Mouse (Mus musculus): ENCODE measurements around the gene Gm1604a. TPM values are rescaled to one million over a fixed set of nuclear protein-coding genes. Genes with fewer than 3 reads are reported as not detected.
"Not testable (repeated sequence)": the region's sequence is repeated elsewhere in the genome, so short reads cannot be mapped to it uniquely, and the experiment has no call there.

The Gm1604a gene
- polyA plus RNA-seq, 1 experiment from 2014 or later, result not detected

- H3K4me3 ChIP-seq; H3K4me2 ChIP-seq; H3K9ac ChIP-seq; H3K27me3 ChIP-seq; ATAC-seq (replicated peaks; ENCODE audit: insufficient number of reproducible peaks, insufficient read depth, low FRiP score, low read depth); H3K36me3 ChIP-seq; H3K4me1 ChIP-seq (replicated peaks); H3K27ac ChIP-seq; H3K9me3 ChIP-seq (replicated peaks): not testable (repeated sequence)
- WGBS, result 75% methylated on average over 5 of the region's 6 CpGs
Observed at GRCm38 (mm10) chr17:7075519-7075918, 50.2 kb downstream of the Gm1604a start.

- H3K9ac ChIP-seq; H3K9me3 ChIP-seq (replicated peaks); H3K27ac ChIP-seq; H3K4me1 ChIP-seq (replicated peaks); H3K36me3 ChIP-seq; H3K4me2 ChIP-seq; H3K27me3 ChIP-seq; H3K4me3 ChIP-seq; ATAC-seq (replicated peaks; ENCODE audit: insufficient number of reproducible peaks, insufficient read depth, low FRiP score, low read depth): not testable (repeated sequence)
- 0% methylated on average over 1 of the region's 4 CpGs for WGBS
Observed at GRCm38 (mm10) chr17:7079558-7079957, 54.2 kb downstream of the Gm1604a start.

DNA sequence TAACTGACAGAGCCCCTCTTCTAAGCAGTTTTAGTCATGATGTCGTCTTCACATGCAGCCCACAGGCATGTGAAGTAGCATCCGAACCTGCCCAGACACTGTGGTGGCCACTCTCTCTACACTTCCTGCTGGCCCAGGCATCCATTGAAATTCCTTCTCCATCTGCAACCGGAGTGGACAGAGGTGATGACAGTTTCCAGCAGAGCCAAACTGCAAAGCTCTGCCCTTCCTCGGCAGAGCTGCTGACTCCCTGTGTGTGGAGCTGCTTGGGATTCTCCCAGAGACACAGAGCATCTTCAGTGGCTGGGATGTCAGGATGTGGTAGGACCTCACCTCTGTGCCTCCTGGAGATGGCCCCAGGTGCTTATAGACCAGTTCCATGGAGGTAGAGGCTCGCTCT, 59.2 kb downstream of the Gm1604a start:
- H3K36me3 ChIP-seq; H3K9me3 ChIP-seq (replicated peaks); H3K27me3 ChIP-seq; H3K4me1 ChIP-seq (replicated peaks); H3K27ac ChIP-seq; H3K9ac ChIP-seq; ATAC-seq (replicated peaks; ENCODE audit: insufficient number of reproducible peaks, insufficient read depth, low FRiP score, low read depth); H3K4me3 ChIP-seq; H3K4me2 ChIP-seq: not testable (repeated sequence)
- WGBS, result no CpG with 5 or more reads among the region's 5 CpGs

DNA sequence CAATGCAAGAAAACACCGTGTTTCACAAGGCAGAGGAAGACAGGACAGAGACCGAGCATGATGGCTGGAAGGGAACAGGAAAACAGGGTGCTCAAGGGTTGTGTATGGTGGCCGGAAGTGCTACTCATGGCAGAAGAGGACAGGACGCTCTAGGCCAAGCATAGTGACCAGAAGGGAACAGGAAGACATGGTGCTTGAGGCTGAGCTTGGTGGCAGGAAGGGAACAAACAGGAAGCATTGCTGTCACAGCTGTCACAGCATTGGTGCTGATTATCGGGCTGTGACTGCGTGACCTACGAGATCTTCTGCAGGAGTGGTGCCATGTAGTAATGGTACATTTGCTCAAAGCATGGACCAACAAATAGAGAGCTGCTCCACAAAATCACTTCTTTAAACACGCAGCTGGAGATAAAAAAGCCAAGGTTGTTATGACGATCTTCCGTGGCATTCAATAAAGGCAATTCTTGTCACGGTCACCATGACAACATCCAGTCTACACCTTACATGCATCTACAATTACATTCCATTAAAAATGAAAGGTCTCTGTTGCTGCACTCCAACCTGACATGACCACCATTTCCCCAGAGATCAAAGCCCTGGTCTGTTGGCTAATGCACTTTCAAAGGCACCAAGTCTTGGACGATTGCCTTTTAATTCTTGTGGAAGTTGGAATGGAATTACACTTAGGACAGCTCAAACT, 60.3 kb downstream of the Gm1604a start:
- H3K4me2 ChIP-seq; H3K9me3 ChIP-seq (replicated peaks); H3K9ac ChIP-seq; H3K4me3 ChIP-seq; H3K36me3 ChIP-seq; H3K4me1 ChIP-seq (replicated peaks); H3K27me3 ChIP-seq; H3K27ac ChIP-seq; ATAC-seq (replicated peaks; ENCODE audit: insufficient number of reproducible peaks, insufficient read depth, low FRiP score, low read depth): not testable (repeated sequence)
- no CpG with 5 or more reads among the region's 12 CpGs for WGBS

- ATAC-seq (replicated peaks; ENCODE audit: insufficient number of reproducible peaks, insufficient read depth, low FRiP score, low read depth), result not testable (repeated sequence)
Observed at GRCm38 (mm10) chr17:7086836-7087235, 61.5 kb downstream of the Gm1604a start.

GRCm38 (mm10) chr17:7097835-7098519, 72.6 kb downstream of the Gm1604a start:
- not testable (repeated sequence) for H3K9me3 ChIP-seq (replicated peaks); H3K4me1 ChIP-seq (replicated peaks); ATAC-seq (replicated peaks; ENCODE audit: insufficient number of reproducible peaks, insufficient read depth, low FRiP score, low read depth); H3K4me2 ChIP-seq; H3K4me3 ChIP-seq; H3K36me3 ChIP-seq; H3K27me3 ChIP-seq; H3K27ac ChIP-seq; H3K9ac ChIP-seq
- WGBS, result no CpG with 5 or more reads among the region's 12 CpGs

More at GRCm38 (mm10) chr17:7086836-7087235, 61.5 kb downstream of the Gm1604a start:
- not testable (repeated sequence) for H3K9ac ChIP-seq; H3K4me1 ChIP-seq (replicated peaks); H3K4me2 ChIP-seq; H3K27ac ChIP-seq; H3K36me3 ChIP-seq; H3K9me3 ChIP-seq (replicated peaks); H3K4me3 ChIP-seq; H3K27me3 ChIP-seq
- WGBS, result 91% methylated on average over 6 of the region's 8 CpGs

GRCm38 (mm10) chr17:7099096-7099495, 73.7 kb downstream of the Gm1604a start:
- WGBS, result 56% methylated on average over 5 of the region's 10 CpGs
- not testable (repeated sequence) for H3K36me3 ChIP-seq; H3K27me3 ChIP-seq; ATAC-seq (replicated peaks; ENCODE audit: insufficient number of reproducible peaks, insufficient read depth, low FRiP score, low read depth); H3K4me2 ChIP-seq; H3K9me3 ChIP-seq (replicated peaks); H3K9ac ChIP-seq; H3K27ac ChIP-seq; H3K4me3 ChIP-seq; H3K4me1 ChIP-seq (replicated peaks)

- WGBS, result no CpG with 5 or more reads among the region's 7 CpGs
- 0 out of 2 replicates have a peak, but pooled peaks have one; percentile 67 for ATAC-seq (replicated peaks; ENCODE audit: insufficient number of reproducible peaks, insufficient read depth, low FRiP score, low read depth)
- not testable (repeated sequence) for H3K4me3 ChIP-seq; H3K27me3 ChIP-seq; H3K4me1 ChIP-seq (replicated peaks); H3K4me2 ChIP-seq; H3K36me3 ChIP-seq; H3K27ac ChIP-seq; H3K9me3 ChIP-seq (replicated peaks); H3K9ac ChIP-seq
Observed at GRCm38 (mm10) chr17:7102945-7103344, 77.6 kb downstream of the Gm1604a start.

- H3K4me3 ChIP-seq; H3K4me1 ChIP-seq (replicated peaks); H3K9ac ChIP-seq; ATAC-seq (replicated peaks; ENCODE audit: insufficient number of reproducible peaks, insufficient read depth, low FRiP score, low read depth); H3K4me2 ChIP-seq; H3K27ac ChIP-seq; H3K9me3 ChIP-seq (replicated peaks); H3K36me3 ChIP-seq; H3K27me3 ChIP-seq: not testable (repeated sequence)
- 84% methylated on average over 4 of the region's 4 CpGs for WGBS
Observed at GRCm38 (mm10) chr17:7111658-7112057, 86.3 kb downstream of the Gm1604a start.

DNA sequence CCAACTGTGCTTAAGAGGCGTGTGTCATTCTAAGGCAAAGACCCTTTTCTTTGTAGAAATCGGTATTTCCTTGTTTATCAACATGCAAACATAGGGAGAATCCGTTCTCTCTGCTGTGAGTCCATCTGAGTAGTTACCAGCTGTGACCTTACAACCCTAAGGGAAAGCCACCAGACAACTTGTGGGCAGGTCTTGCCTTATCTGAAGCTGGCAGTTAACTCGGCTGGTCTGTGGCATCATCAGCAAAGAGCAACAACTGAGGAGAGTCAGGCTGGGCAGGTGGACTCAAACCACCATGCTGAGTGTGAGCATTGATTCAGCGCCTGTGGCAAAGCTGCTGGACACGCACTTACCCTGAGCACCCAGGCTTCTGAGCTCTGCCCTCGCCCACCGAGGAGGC, 90.9 kb downstream of the Gm1604a start:
- not testable (repeated sequence) for H3K27ac ChIP-seq; H3K27me3 ChIP-seq; H3K4me3 ChIP-seq; H3K9me3 ChIP-seq (replicated peaks); H3K4me2 ChIP-seq; H3K4me1 ChIP-seq (replicated peaks); H3K36me3 ChIP-seq; ATAC-seq (replicated peaks; ENCODE audit: insufficient number of reproducible peaks, insufficient read depth, low FRiP score, low read depth); H3K9ac ChIP-seq
- WGBS, result 61% methylated on average over 7 of the region's 8 CpGs

DNA sequence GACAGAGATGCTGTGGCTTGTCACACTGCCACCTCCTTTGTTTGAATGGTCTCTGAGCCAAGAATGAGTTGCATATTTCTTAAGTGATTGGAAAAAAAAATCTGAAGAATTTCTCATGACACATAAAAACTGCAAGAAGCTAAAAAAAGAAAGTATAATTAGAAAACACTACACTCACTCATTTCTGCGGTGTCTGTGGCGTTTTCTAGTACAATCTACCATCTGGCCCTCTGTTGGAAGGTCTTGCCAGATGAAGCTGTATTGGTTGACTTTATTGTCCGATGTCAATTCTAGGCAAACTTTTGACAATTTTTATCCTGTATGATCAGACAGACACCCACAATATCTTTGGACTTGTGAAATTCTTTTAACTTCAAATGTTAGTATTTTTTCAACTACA, 95.5 kb downstream of the Gm1604a start:
- H3K4me2 ChIP-seq; H3K36me3 ChIP-seq; H3K27me3 ChIP-seq; H3K4me1 ChIP-seq (replicated peaks); H3K4me3 ChIP-seq; H3K27ac ChIP-seq; ATAC-seq (replicated peaks; ENCODE audit: insufficient number of reproducible peaks, insufficient read depth, low FRiP score, low read depth); H3K9me3 ChIP-seq (replicated peaks); H3K9ac ChIP-seq: not testable (repeated sequence)
- WGBS, result 78% methylated on average over 3 of the region's 3 CpGs

GRCm38 (mm10) chr17:7122554-7122953, 97.2 kb downstream of the Gm1604a start:
- H3K4me3 ChIP-seq; H3K27ac ChIP-seq; H3K27me3 ChIP-seq; H3K9me3 ChIP-seq (replicated peaks); H3K4me2 ChIP-seq; ATAC-seq (replicated peaks; ENCODE audit: insufficient number of reproducible peaks, insufficient read depth, low FRiP score, low read depth); H3K9ac ChIP-seq; H3K4me1 ChIP-seq (replicated peaks); H3K36me3 ChIP-seq: not testable (repeated sequence)
- WGBS, result 62% methylated on average over 11 of the region's 11 CpGs
